Mouse (Mus musculus) ES-Bruce4 (cell line): ENCODE results near the gene Nt5e.

Source experiments
- CTCF ChIP-seq: IDR thresholded peaks from one replicate; pipeline ENCODE4 v1.8.1; 2011; ENCODE audit warnings: low read depth, low read length
- EP300 ChIP-seq: IDR thresholded peaks from 2 replicates; pipeline ENCODE4 v1.6.1; 2011; ENCODE audit warnings: low read depth, low read length; ENCODE audit not compliant: insufficient read depth

GRCm38 (mm10) chr9:88357173-88357572 lies 30.2 kb downstream of the Nt5e start:
- TF ChIP-seq CTCF (no peak), EP300 (no peak)
